Mouse (Mus musculus): ENCODE measurements around the gene Gm20824. TPM values are rescaled to one million over a fixed set of nuclear protein-coding genes. Genes with fewer than 3 reads are reported as not detected.

The Gm20824 gene
- polyA plus RNA-seq (2012; rRNA removed; ENCODE audit: low replicate concordance) = not detected in 2 replicates

GRCm38 (mm10) chrY:8257607-8258006 lies at the start of gene Gm20824:
Gm20824 (plus strand) TSS chrY:8257907.

Other genes with a start within 250 kb of the Gm20824 start
- gene Gm20825, start 186.4 kb upstream of the Gm20824 start, polyA plus RNA-seq (2012; rRNA removed; ENCODE audit: low replicate concordance) = not detected in 2 replicates

Measured in duodenum, adult 2 months (tissue).